Comparison of ENCODE assay signal across 10 mouse cellular contexts in genomic region chr7:54458386-54458785, GRCm38 (mm10).
DNase-seq lines count a peak whose midpoint lies in the region; ATAC-seq lines count a peak whose summit lies in the region.
"Had no signal": no experiment of that assay in that cellular context is flagged by ENCODE, and none has a peak within 500 bp of the region (broad histone marks: within the 10 kb centered on the region; RNA-seq: fewer than 3 reads in every experiment).

No protein-coding gene starts in this region.

- no peaks in the 10 kb centered on the region for H3K4me1 ChIP-seq in forebrain, embryonic 14.5 days (ENCODE audit: control insufficient read depth, insufficient read depth, low read length)
- H3K4me1 ChIP-seq in forebrain, embryonic 12.5 days: no peaks in the 10 kb centered on the region
- H3K4me1 ChIP-seq: liver, embryonic 13.5 days had no signal

- DNase-seq in forebrain, embryonic 14.5 days (ENCODE audit: low spot score): peak; percentile 59
- DNase-seq in testis, postnatal 10 days (ENCODE audit: low spot score): peak; percentile 46
- no peak for DNase-seq in testis, postnatal 14 days (ENCODE audit: low spot score)
- DNase-seq in kidney, postnatal 36 days: peak; percentile 6 to 55
- peak; percentile 3 for DNase-seq in retina, postnatal 7 days (ENCODE audit: low read depth, low spot score)
- DNase-seq in B cell, adult 2 months: no peak
- no peak for DNase-seq in neural tube, embryonic 10.5 days (ENCODE audit: extremely low spot score, low spot score)
- DNase-seq: liver, embryonic 13.5 days had no signal

- no peak overlapping the region for H3K27ac ChIP-seq in forebrain, embryonic 14.5 days (ENCODE audit: low read depth, low read length)
- no peak overlapping the region for H3K27ac ChIP-seq in forebrain, embryonic 12.5 days
- H3K27ac ChIP-seq: liver, embryonic 13.5 days had no signal

- ATAC-seq in forebrain, embryonic 14.5 days: no peak
- no peak for ATAC-seq in forebrain, embryonic 12.5 days (ENCODE audit: low FRiP score)

- no peaks in the 10 kb centered on the region for H3K9me3 ChIP-seq in forebrain, embryonic 14.5 days (replicated peaks; ENCODE audit: control insufficient read depth, low read length)
- H3K9me3 ChIP-seq in forebrain, embryonic 12.5 days: no peaks in the 10 kb centered on the region
- H3K9me3 ChIP-seq: G1E; liver, embryonic 13.5 days had no signal

- no peak overlapping the region for H3K9ac ChIP-seq in forebrain, embryonic 14.5 days (ENCODE audit: low read length)
- H3K9ac ChIP-seq in forebrain, embryonic 12.5 days: no peak overlapping the region
- H3K9ac ChIP-seq: liver, embryonic 13.5 days had no signal

- H3K36me3 ChIP-seq in forebrain, embryonic 14.5 days (ENCODE audit: control insufficient read depth, insufficient read depth, low read length): no peaks in the 10 kb centered on the region
- H3K36me3 ChIP-seq in forebrain, embryonic 12.5 days (replicated peaks): no peaks in the 10 kb centered on the region
- H3K36me3 ChIP-seq: G1E; liver, embryonic 13.5 days had no signal

- no peak overlapping the region for H3K4me3 ChIP-seq in forebrain, embryonic 14.5 days (ENCODE audit: low read depth, low read length)
- H3K4me3 ChIP-seq in forebrain, embryonic 12.5 days (replicated peaks): no peak overlapping the region
- H3K4me3 ChIP-seq: liver, embryonic 13.5 days had no signal

- 57% methylated on average over 2 of the region's 2 CpGs for WGBS in forebrain, embryonic 14.5 days
- 59% methylated on average over 2 of the region's 2 CpGs for WGBS in forebrain, embryonic 12.5 days

- no peak overlapping the region for H3K4me2 ChIP-seq in forebrain, embryonic 14.5 days (ENCODE audit: low read length)
- no peak overlapping the region for H3K4me2 ChIP-seq in forebrain, embryonic 12.5 days
- H3K4me2 ChIP-seq: liver, embryonic 13.5 days had no signal

- H3K27me3 ChIP-seq in forebrain, embryonic 14.5 days (replicated peaks; ENCODE audit: control insufficient read depth, insufficient read depth, low read length): no peaks in the 10 kb centered on the region
- no peaks in the 10 kb centered on the region for H3K27me3 ChIP-seq in forebrain, embryonic 12.5 days
- H3K27me3 ChIP-seq: liver, embryonic 13.5 days had no signal

Comparison
In these comparisons a context has a peak if more than half of its experiments do, and no peak if none do; other contexts are left out.
1. DNase-seq: peak in forebrain, embryonic 14.5 days (single experiment), testis, postnatal 10 days (single experiment), kidney, postnatal 36 days (2 of 2) and retina, postnatal 7 days (single experiment); none in testis, postnatal 14 days (single experiment), B cell, adult 2 months (0 of 2) and neural tube, embryonic 10.5 days (single experiment).